In genomic region chr13:110967626-110968506, GRCm38 (mm10) we compare ENCODE assay signal across 8 mouse cellular contexts.
A peak's percentile ranks its signal among the peaks of the same experiment; 100 is the strongest.
DNase-seq lines count a peak whose midpoint lies in the region; ATAC-seq and TF ChIP-seq lines count a peak whose summit lies in the region.

No protein-coding gene starts in this region.

- no peak overlapping the region for H3K27ac ChIP-seq in ES-E14 (ENCODE audit: insufficient read depth, low read depth, low read length, poor library complexity, severe bottlenecking)
- peak overlapping the region; percentile 36; the same call in 1 of the 2 replicates for H3K27ac ChIP-seq in brown adipose tissue, adult 24 weeks (replicated peaks; ENCODE audit: low read depth, low read length)
- H3K27ac ChIP-seq in forebrain, embryonic 10.5 days = peak overlapping the region; percentile 74
- peak overlapping the region; percentile 67 for H3K27ac ChIP-seq in heart, embryonic 15.5 days
- peak overlapping the region; percentile 14 for H3K27ac ChIP-seq in kidney, embryonic 16.5 days (ENCODE audit: low read length)
- 0 out of 2 replicates have a peak overlapping the region, but pooled peaks have one; percentile 38 for H3K27ac ChIP-seq in limb, embryonic 15.5 days
- no peak overlapping the region for H3K27ac ChIP-seq in midbrain, embryonic 14.5 days (replicated peaks; ENCODE audit: low read depth, low read length)
- peak overlapping the region; percentile 89 for H3K27ac ChIP-seq in stomach, embryonic 16.5 days (ENCODE audit: low read length)

- no peaks in the 10 kb centered on the region for H3K9me3 ChIP-seq in ES-E14 (ENCODE audit: control insufficient read depth, insufficient read depth, low read depth, low read length)
- no peaks in the 10 kb centered on the region for H3K9me3 ChIP-seq in forebrain, embryonic 10.5 days
- no peaks in the 10 kb centered on the region for H3K9me3 ChIP-seq in heart, embryonic 15.5 days (replicated peaks)
- H3K9me3 ChIP-seq in kidney, embryonic 16.5 days (ENCODE audit: low read length) = no peaks in the 10 kb centered on the region
- no peaks in the 10 kb centered on the region for H3K9me3 ChIP-seq in limb, embryonic 15.5 days
- no peaks in the 10 kb centered on the region for H3K9me3 ChIP-seq in midbrain, embryonic 14.5 days (ENCODE audit: control insufficient read depth, low read length)
- H3K9me3 ChIP-seq in stomach, embryonic 16.5 days (replicated peaks; ENCODE audit: control insufficient read depth, low read length) = no peaks in the 10 kb centered on the region

- DNase-seq in ES-E14 (ENCODE audit: low read depth, low spot score) = peak; percentile 61
- peak; percentile 23 for DNase-seq in forebrain, embryonic 10.5 days (ENCODE audit: extremely low spot score, low spot score)
- peak; percentile 94 for DNase-seq in midbrain, embryonic 14.5 days

- in situ Hi-C loops in ES-E14 (cut with MboI; ENCODE audit: low sequenced_read_pairs in 2 of 2, unreplicated experiment in 2 of 2) = loop anchor here (5.0 to 10.0 kb wide), 2 partner anchors 573 to 576 kb away; partner anchors contain the start of gene Plk2 (in 1 of the 2)

- H3K4me1 ChIP-seq in ES-E14 (ENCODE audit: control insufficient read depth in 2 of 2, insufficient read depth in 2 of 2, low read length in 2 of 2, poor library complexity in 1 of 2) = no peaks in the 10 kb centered on the region
- H3K4me1 ChIP-seq in brown adipose tissue, adult 24 weeks (ENCODE audit: control insufficient read depth, insufficient read depth, insufficient read length, low read length) = no peaks in the 10 kb centered on the region
- peaks cover 10% of the 10 kb centered on the region for H3K4me1 ChIP-seq in forebrain, embryonic 10.5 days
- peaks cover 14% of the 10 kb centered on the region for H3K4me1 ChIP-seq in heart, embryonic 15.5 days (replicated peaks)
- H3K4me1 ChIP-seq in kidney, embryonic 16.5 days (ENCODE audit: insufficient read depth, low read length) = peaks cover 11% of the 10 kb centered on the region
- peaks cover 9% of the 10 kb centered on the region for H3K4me1 ChIP-seq in limb, embryonic 15.5 days
- peaks cover 5% of the 10 kb centered on the region; the same call in 1 of the 2 replicates for H3K4me1 ChIP-seq in midbrain, embryonic 14.5 days (ENCODE audit: control insufficient read depth, insufficient read depth, low read length)
- H3K4me1 ChIP-seq in stomach, embryonic 16.5 days (ENCODE audit: control insufficient read depth, insufficient read depth, low read length) = peaks cover 7% of the 10 kb centered on the region; the same call in 1 of the 2 replicates

- no peak overlapping the region for H3K4me3 ChIP-seq in ES-E14 (ENCODE audit: insufficient read depth in 1 of 2, low read depth in 1 of 2, low read length in 2 of 2, poor library complexity in 1 of 2, severe bottlenecking in 1 of 2)
- H3K4me3 ChIP-seq in brown adipose tissue, adult 24 weeks (ENCODE audit: insufficient read depth, low read depth, low read length) = no peak overlapping the region
- no peak overlapping the region for H3K4me3 ChIP-seq in forebrain, embryonic 10.5 days
- H3K4me3 ChIP-seq in heart, embryonic 15.5 days = no peak overlapping the region
- no peak overlapping the region for H3K4me3 ChIP-seq in kidney, embryonic 16.5 days (ENCODE audit: low read length)
- H3K4me3 ChIP-seq in limb, embryonic 15.5 days = no peak overlapping the region
- no peak overlapping the region for H3K4me3 ChIP-seq in midbrain, embryonic 14.5 days (replicated peaks; ENCODE audit: low read depth, low read length)
- H3K4me3 ChIP-seq in stomach, embryonic 16.5 days (replicated peaks; ENCODE audit: low read length) = no peak overlapping the region

- 65% methylated on average over 5 of the region's 5 CpGs for WGBS in forebrain, embryonic 10.5 days
- 40% methylated on average over 5 of the region's 5 CpGs for WGBS in heart, embryonic 15.5 days
- 38% methylated on average over 5 of the region's 5 CpGs for WGBS in kidney, embryonic 16.5 days
- WGBS in limb, embryonic 15.5 days = 40% methylated on average over 5 of the region's 5 CpGs
- WGBS in midbrain, embryonic 14.5 days = 51% methylated on average over 5 of the region's 5 CpGs
- 41% methylated on average over 5 of the region's 5 CpGs for WGBS in stomach, embryonic 16.5 days

- H3K4me2 ChIP-seq in heart, embryonic 15.5 days = no peak overlapping the region
- no peak overlapping the region; the same call in 1 of the 2 replicates for H3K4me2 ChIP-seq in kidney, embryonic 16.5 days (replicated peaks; ENCODE audit: low read depth, low read length)
- H3K4me2 ChIP-seq in limb, embryonic 15.5 days = no peak overlapping the region
- no peak overlapping the region for H3K4me2 ChIP-seq in midbrain, embryonic 14.5 days (ENCODE audit: low read length)
- H3K4me2 ChIP-seq in stomach, embryonic 16.5 days (ENCODE audit: low read depth, low read length) = peak overlapping the region; percentile 3; the same call in 1 of the 2 replicates

- H3K9ac ChIP-seq in ES-E14 (ENCODE audit: insufficient read depth, low read depth, low read length, poor library complexity, severe bottlenecking) = no peak overlapping the region
- H3K9ac ChIP-seq in heart, embryonic 15.5 days = no peak overlapping the region
- H3K9ac ChIP-seq in kidney, embryonic 16.5 days (replicated peaks; ENCODE audit: low read length) = peak overlapping the region; percentile 32; the same call in 1 of the 2 replicates
- H3K9ac ChIP-seq in limb, embryonic 15.5 days = no peak overlapping the region
- H3K9ac ChIP-seq in midbrain, embryonic 14.5 days (replicated peaks; ENCODE audit: low read length) = no peak overlapping the region
- H3K9ac ChIP-seq in stomach, embryonic 16.5 days (ENCODE audit: low read length) = 0 out of 2 replicates have a peak overlapping the region, but pooled peaks have one; percentile 44

- no peaks in the 10 kb centered on the region for H3K36me3 ChIP-seq in ES-E14 (ENCODE audit: control insufficient read depth, insufficient read depth, low read length, poor library complexity, severe bottlenecking)
- H3K36me3 ChIP-seq in forebrain, embryonic 10.5 days (replicated peaks) = no peaks in the 10 kb centered on the region
- no peaks in the 10 kb centered on the region for H3K36me3 ChIP-seq in heart, embryonic 15.5 days
- H3K36me3 ChIP-seq in kidney, embryonic 16.5 days (ENCODE audit: insufficient read depth, low read length) = no peaks in the 10 kb centered on the region
- no peaks in the 10 kb centered on the region for H3K36me3 ChIP-seq in limb, embryonic 15.5 days
- H3K36me3 ChIP-seq in midbrain, embryonic 14.5 days (ENCODE audit: control insufficient read depth, insufficient read depth, low read length) = no peaks in the 10 kb centered on the region
- H3K36me3 ChIP-seq in stomach, embryonic 16.5 days (ENCODE audit: control insufficient read depth, insufficient read depth, low read length) = no peaks in the 10 kb centered on the region

- peak; percentile 91 for ATAC-seq in heart, embryonic 15.5 days (replicated peaks; ENCODE audit: insufficient number of reproducible peaks, insufficient read depth, low FRiP score, low read depth)
- ATAC-seq in kidney, embryonic 16.5 days (ENCODE audit: low FRiP score, low TSS enrichment) = peak; percentile 96
- ATAC-seq in limb, embryonic 15.5 days (ENCODE audit: insufficient number of reproducible peaks, low FRiP score, low TSS enrichment, low read depth) = peak; percentile 83; the same call in 1 of the 2 replicates
- ATAC-seq in midbrain, embryonic 14.5 days (ENCODE audit: low FRiP score, low TSS enrichment) = peak; percentile 89
- ATAC-seq in stomach, embryonic 16.5 days (ENCODE audit: insufficient read depth, low FRiP score) = peak; percentile 92

- no peaks in the 10 kb centered on the region for H3K27me3 ChIP-seq in forebrain, embryonic 10.5 days (ENCODE audit: poor library complexity, severe bottlenecking)
- H3K27me3 ChIP-seq in heart, embryonic 15.5 days = no peaks in the 10 kb centered on the region
- H3K27me3 ChIP-seq in kidney, embryonic 16.5 days (ENCODE audit: insufficient read depth, low read length) = no peaks in the 10 kb centered on the region
- no peaks in the 10 kb centered on the region for H3K27me3 ChIP-seq in limb, embryonic 15.5 days
- no peaks in the 10 kb centered on the region for H3K27me3 ChIP-seq in midbrain, embryonic 14.5 days (ENCODE audit: control insufficient read depth, insufficient read depth, low read length)
- H3K27me3 ChIP-seq in stomach, embryonic 16.5 days (ENCODE audit: control insufficient read depth, insufficient read depth, low read length) = no peaks in the 10 kb centered on the region

TF ChIP-seq in ES-E14, 5 proteins besides CTCF, POLR2A, EP300 and RAD21:
- TF ChIP-seq HCFC1 (IDR thresholded peaks at IDR 0.05; ENCODE audit: borderline replicate concordance, insufficient read depth, low read length) (no peak), ZC3H11A (IDR thresholded peaks at IDR 0.05; ENCODE audit: borderline replicate concordance, low read depth, low read length) (peak; percentile 88)

Comparison
In these comparisons a context has a peak if more than half of its experiments do, and no peak if none do; other contexts are left out.
1. DNase-seq: peak in every context shown above with its lines; median percentile 94 in midbrain, embryonic 14.5 days; 61 in ES-E14; 23 in forebrain, embryonic 10.5 days.
2. H3K27ac ChIP-seq: peak in brown adipose tissue, adult 24 weeks (single experiment), forebrain, embryonic 10.5 days (single experiment), heart, embryonic 15.5 days (single experiment), kidney, embryonic 16.5 days (single experiment), limb, embryonic 15.5 days (single experiment) and stomach, embryonic 16.5 days (single experiment); none in ES-E14 (single experiment) and midbrain, embryonic 14.5 days (single experiment).
3. H3K9ac ChIP-seq: peak in kidney, embryonic 16.5 days (single experiment) and stomach, embryonic 16.5 days (single experiment); none in ES-E14 (single experiment), heart, embryonic 15.5 days (single experiment), limb, embryonic 15.5 days (single experiment) and midbrain, embryonic 14.5 days (single experiment).
4. Peak in every context shown above with its lines, with median percentiles within 50 percentile points of each other: ATAC-seq.